Mouse (Mus musculus): ENCODE measurements around the gene Nln. TPM values are rescaled to one million over a fixed set of nuclear protein-coding genes. Genes with fewer than 3 reads are reported as not detected.

The Nln gene
- polyA plus RNA-seq, 1 experiment, result 57.6 TPM

DNA sequence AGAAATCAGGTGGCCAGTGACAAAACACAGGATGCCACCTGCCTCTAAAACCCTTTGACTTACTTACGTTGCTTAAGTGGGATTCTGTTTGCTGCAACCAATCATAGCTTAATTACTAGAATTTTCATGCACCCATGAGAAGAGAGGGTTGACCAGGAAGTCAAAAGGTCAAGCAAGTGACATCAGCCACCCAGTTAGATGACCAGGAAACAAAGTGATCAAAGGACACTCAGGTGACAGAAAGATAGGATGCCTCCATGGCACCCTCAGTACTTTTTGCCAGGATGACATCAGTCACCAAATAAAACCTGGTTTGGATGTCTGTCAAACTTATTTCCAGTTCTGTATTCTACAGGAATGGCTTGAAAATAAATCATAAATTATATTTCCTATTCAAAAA is 49.2 kb downstream of the Nln start:
- TF ChIP-seq POLR2A (IDR thresholded peaks at IDR 0.05; ENCODE audit: insufficient read depth, low read length) (no peak), EP300 (IDR thresholded peaks at IDR 0.05; ENCODE audit: insufficient read depth, low read depth, low read length) (no peak), CTCF (IDR thresholded peaks at IDR 0.05; ENCODE audit: low read depth, low read length) (no peak)
- Histone ChIP-seq H3K36me3 (ENCODE audit: control insufficient read depth, insufficient read depth, low read length, poor library complexity, severe bottlenecking) (peaks cover 7% of the 10 kb centered on the region; the same call in 1 of the 2 replicates), H3K27me3 (ENCODE audit: control insufficient read depth, insufficient read depth, low read length, poor library complexity, severe bottlenecking) (no peaks in the 10 kb centered on the region), H3K27ac (ENCODE audit: insufficient read depth, low read length) (no peak overlapping the region), H3K9ac (ENCODE audit: low read depth, poor library complexity, severe bottlenecking) (no peak overlapping the region), H3K4me1 (ENCODE audit: control insufficient read depth, insufficient read depth, low read length) (no peaks in the 10 kb centered on the region), H3K4me3 (ENCODE audit: low read depth, low read length) (no peak overlapping the region), H3K9me3 (replicated peaks; ENCODE audit: control insufficient read depth, insufficient read depth, low read length, poor library complexity, severe bottlenecking) (0 out of 2 replicates have a peak, but pooled peaks cover 3% of the 10 kb centered on the region)

DNA sequence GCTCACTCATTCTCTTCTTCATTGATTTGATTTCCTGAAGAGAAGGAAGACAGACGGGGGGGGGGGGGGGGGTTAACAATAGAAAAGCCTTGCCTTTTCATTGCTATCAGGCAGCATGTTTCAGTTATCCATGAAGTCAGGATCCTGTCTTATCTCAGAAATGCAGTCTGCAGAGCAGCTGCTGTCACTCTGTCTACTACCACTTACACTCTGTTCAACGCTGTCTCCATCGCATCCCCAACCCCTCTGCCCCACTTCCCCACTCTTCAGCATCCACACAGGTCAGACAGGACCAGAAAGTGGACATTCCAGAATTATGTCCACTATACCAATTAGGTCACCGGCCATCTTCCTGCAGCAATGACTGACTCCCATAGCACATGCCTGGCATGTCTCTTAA is 49.9 kb downstream of the Nln start:
- no peak for TF ChIP-seq EP300 (IDR thresholded peaks at IDR 0.05; ENCODE audit: insufficient read depth, low read depth, low read length)
- Histone ChIP-seq H3K36me3 (ENCODE audit: control insufficient read depth, insufficient read depth, low read length, poor library complexity, severe bottlenecking) (peaks cover 7% of the 10 kb centered on the region; the same call in 1 of the 2 replicates), H3K4me1 (ENCODE audit: control insufficient read depth, insufficient read depth, low read length) (no peaks in the 10 kb centered on the region), H3K9ac (ENCODE audit: low read depth, poor library complexity, severe bottlenecking) (no peak overlapping the region), H3K27me3 (ENCODE audit: control insufficient read depth, insufficient read depth, low read length, poor library complexity, severe bottlenecking) (no peaks in the 10 kb centered on the region), H3K4me3 (ENCODE audit: low read depth, low read length) (no peak overlapping the region), H3K9me3 (replicated peaks; ENCODE audit: control insufficient read depth, insufficient read depth, low read length, poor library complexity, severe bottlenecking) (0 out of 2 replicates have a peak, but pooled peaks cover 3% of the 10 kb centered on the region), H3K27ac (ENCODE audit: insufficient read depth, low read length) (no peak overlapping the region)

DNA sequence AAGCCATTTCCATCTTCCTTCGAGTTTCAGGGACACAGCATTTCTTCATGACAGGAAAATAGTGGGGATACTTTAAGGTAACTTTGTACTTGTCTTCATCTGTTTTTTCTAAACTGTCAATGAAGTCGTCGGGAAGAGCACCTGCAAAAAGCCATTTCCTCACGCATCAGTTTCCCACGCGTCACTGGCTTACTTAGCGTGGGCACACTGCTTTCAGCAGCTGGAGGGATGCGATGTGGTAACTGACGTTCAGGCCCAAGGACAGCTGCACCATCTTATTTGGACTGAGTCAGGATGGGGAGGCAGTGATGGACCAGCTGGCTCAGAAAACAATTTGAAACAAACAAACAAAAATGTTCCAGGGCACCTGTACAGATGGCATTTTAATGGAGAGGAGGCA is 50.7 kb downstream of the Nln start:
- H3K9ac ChIP-seq (ENCODE audit: low read depth, poor library complexity, severe bottlenecking), result no peak overlapping the region
- no peak overlapping the region for H3K27ac ChIP-seq (ENCODE audit: insufficient read depth, low read length)
- TF ChIP-seq EP300 (IDR thresholded peaks at IDR 0.05; ENCODE audit: insufficient read depth, low read depth, low read length) (no peak), POLR2A (IDR thresholded peaks at IDR 0.05; ENCODE audit: insufficient read depth, low read length) (no peak), CTCF (IDR thresholded peaks at IDR 0.05; ENCODE audit: low read depth, low read length) (no peak)
- no peak overlapping the region for H3K4me3 ChIP-seq (ENCODE audit: low read depth, low read length)
- no peaks in the 10 kb centered on the region for H3K4me1 ChIP-seq (ENCODE audit: control insufficient read depth, insufficient read depth, low read length)
- no peaks in the 10 kb centered on the region for H3K27me3 ChIP-seq (ENCODE audit: control insufficient read depth, insufficient read depth, low read length, poor library complexity, severe bottlenecking)
- peaks cover 7% of the 10 kb centered on the region; the same call in 1 of the 2 replicates for H3K36me3 ChIP-seq (ENCODE audit: control insufficient read depth, insufficient read depth, low read length, poor library complexity, severe bottlenecking)
- H3K9me3 ChIP-seq (replicated peaks; ENCODE audit: control insufficient read depth, insufficient read depth, low read length, poor library complexity, severe bottlenecking), result 0 out of 2 replicates have a peak, but pooled peaks cover 3% of the 10 kb centered on the region

DNA sequence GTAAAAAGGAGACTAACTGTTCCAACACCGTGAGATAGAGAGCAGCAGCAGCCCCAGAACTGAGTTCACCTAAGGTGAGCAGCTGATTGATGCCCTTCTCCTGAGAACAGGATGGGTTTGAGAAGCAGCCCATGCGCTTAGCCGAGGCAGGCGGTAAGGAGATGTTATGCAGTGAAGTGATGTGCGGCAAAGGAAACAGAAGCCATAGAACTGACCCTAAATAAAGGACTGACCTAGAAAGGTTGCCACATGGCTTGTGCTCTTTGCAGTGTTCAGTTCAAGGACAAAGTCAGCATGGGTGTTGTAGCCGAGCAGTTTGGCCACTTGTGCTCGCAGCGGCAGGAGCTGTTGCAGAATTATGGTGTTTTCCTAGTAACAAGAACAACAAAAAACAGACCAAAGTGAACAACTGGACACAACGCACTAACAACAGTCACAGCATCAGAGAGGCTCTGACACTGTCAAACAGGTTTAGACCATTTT is 57.1 kb downstream of the Nln start:
- Histone ChIP-seq H3K9me3 (replicated peaks; ENCODE audit: control insufficient read depth, insufficient read depth, low read length, poor library complexity, severe bottlenecking) (no peaks in the 10 kb centered on the region), H3K27me3 (ENCODE audit: control insufficient read depth, insufficient read depth, low read length, poor library complexity, severe bottlenecking) (no peaks in the 10 kb centered on the region), H3K4me3 (ENCODE audit: low read depth, low read length) (no peak overlapping the region), H3K27ac (ENCODE audit: insufficient read depth, low read length) (no peak overlapping the region), H3K4me1 (ENCODE audit: control insufficient read depth, insufficient read depth, low read length) (no peaks in the 10 kb centered on the region), H3K36me3 (ENCODE audit: control insufficient read depth, insufficient read depth, low read length, poor library complexity, severe bottlenecking) (no peaks in the 10 kb centered on the region), H3K9ac (ENCODE audit: low read depth, poor library complexity, severe bottlenecking) (no peak overlapping the region)
- TF ChIP-seq CTCF (IDR thresholded peaks at IDR 0.05; ENCODE audit: low read depth, low read length) (no peak), POLR2A (IDR thresholded peaks at IDR 0.05; ENCODE audit: insufficient read depth, low read length) (no peak), EP300 (IDR thresholded peaks at IDR 0.05; ENCODE audit: insufficient read depth, low read depth, low read length) (no peak)

DNA sequence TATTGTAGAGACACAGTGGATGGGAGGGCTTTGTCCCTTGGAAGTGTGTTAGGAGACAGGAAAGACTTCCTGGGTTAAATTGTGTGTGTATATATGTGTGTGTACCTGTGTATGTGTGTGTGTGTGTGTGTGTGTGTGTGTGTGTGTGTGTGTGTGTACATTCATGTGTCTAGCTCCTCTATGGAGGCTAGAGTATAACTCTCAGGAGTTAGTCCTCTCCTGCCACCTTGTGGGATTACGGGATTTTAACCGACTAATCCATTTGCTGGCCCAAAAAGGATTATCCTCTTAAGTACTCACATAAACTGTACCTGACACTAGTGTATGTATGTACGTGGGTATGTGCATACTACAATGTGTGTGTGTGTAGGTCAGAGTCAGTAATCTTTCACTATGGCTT is 60.6 kb downstream of the Nln start:
- TF ChIP-seq CTCF (IDR thresholded peaks at IDR 0.05; ENCODE audit: low read depth, low read length) (no peak), POLR2A (IDR thresholded peaks at IDR 0.05; ENCODE audit: insufficient read depth, low read length) (no peak), EP300 (IDR thresholded peaks at IDR 0.05; ENCODE audit: insufficient read depth, low read depth, low read length) (no peak)
- H3K27ac ChIP-seq (ENCODE audit: insufficient read depth, low read length), result no peak overlapping the region
- H3K9ac ChIP-seq (ENCODE audit: low read depth, poor library complexity, severe bottlenecking), result no peak overlapping the region
- H3K4me1 ChIP-seq (ENCODE audit: control insufficient read depth, insufficient read depth, low read length), result no peaks in the 10 kb centered on the region
- no peaks in the 10 kb centered on the region for H3K9me3 ChIP-seq (replicated peaks; ENCODE audit: control insufficient read depth, insufficient read depth, low read length, poor library complexity, severe bottlenecking)
- H3K36me3 ChIP-seq (ENCODE audit: control insufficient read depth, insufficient read depth, low read length, poor library complexity, severe bottlenecking), result peaks cover 3% of the 10 kb centered on the region; the same call in 1 of the 2 replicates
- H3K4me3 ChIP-seq (ENCODE audit: low read depth, low read length), result no peak overlapping the region
- H3K27me3 ChIP-seq (ENCODE audit: control insufficient read depth, insufficient read depth, low read length, poor library complexity, severe bottlenecking), result no peaks in the 10 kb centered on the region

DNA sequence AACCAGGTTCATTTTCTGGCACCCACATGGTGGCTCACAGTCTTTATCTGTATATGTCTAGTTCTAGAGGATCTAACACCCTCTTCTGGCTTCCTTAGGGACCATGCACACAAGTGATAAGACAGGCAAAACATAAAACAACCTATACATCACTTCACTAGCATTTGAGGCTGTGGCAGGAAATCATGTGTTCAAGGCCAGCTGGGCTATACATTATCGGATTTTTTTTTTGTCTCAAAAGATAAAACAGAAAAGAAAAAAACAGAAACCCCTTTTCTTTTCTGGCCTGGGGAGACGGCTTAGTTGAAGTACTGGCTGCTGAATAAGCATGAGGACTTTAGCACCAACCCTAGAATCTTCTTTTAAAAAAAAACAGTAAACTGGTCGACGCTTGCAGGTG is 64.3 kb downstream of the Nln start:
- Histone ChIP-seq H3K27me3 (ENCODE audit: control insufficient read depth, insufficient read depth, low read length, poor library complexity, severe bottlenecking) (no peaks in the 10 kb centered on the region), H3K27ac (ENCODE audit: insufficient read depth, low read length) (no peak overlapping the region), H3K36me3 (ENCODE audit: control insufficient read depth, insufficient read depth, low read length, poor library complexity, severe bottlenecking) (peaks cover 3% of the 10 kb centered on the region; the same call in 1 of the 2 replicates), H3K4me3 (ENCODE audit: low read depth, low read length) (no peak overlapping the region), H3K9ac (ENCODE audit: low read depth, poor library complexity, severe bottlenecking) (no peak overlapping the region), H3K9me3 (replicated peaks; ENCODE audit: control insufficient read depth, insufficient read depth, low read length, poor library complexity, severe bottlenecking) (no peaks in the 10 kb centered on the region), H3K4me1 (ENCODE audit: control insufficient read depth, insufficient read depth, low read length) (no peaks in the 10 kb centered on the region)
- TF ChIP-seq CTCF (IDR thresholded peaks at IDR 0.05; ENCODE audit: low read depth, low read length), result no peak
- no peak for TF ChIP-seq EP300 (IDR thresholded peaks at IDR 0.05; ENCODE audit: insufficient read depth, low read depth, low read length)
- no peak for TF ChIP-seq POLR2A (IDR thresholded peaks at IDR 0.05; ENCODE audit: insufficient read depth, low read length)

All from ES-Bruce4 (cell line).